Mouse (Mus musculus): ENCODE results near the gene Gm11937.
"Not testable (repeated sequence)": the region's sequence is repeated elsewhere in the genome, so short reads cannot be mapped to it uniquely, and the experiment has no call there.

The Gm11937 gene

GRCm38 (mm10) chr11:99610089-99610488, at the start of gene Gm11937:
TSS of gene Gm11937 (minus strand) at chr11:99610189.
- DNase-seq (ENCODE audit: low spot score): not testable (repeated sequence)

- no peak for DNase-seq (ENCODE audit: low spot score)
Measured at GRCm38 (mm10) chr11:99659256-99659655, 49.3 kb upstream of the Gm11937 start.

- not testable (repeated sequence) for DNase-seq (ENCODE audit: low spot score)
Measured at GRCm38 (mm10) chr11:99658467-99659010, 48.5 kb upstream of the Gm11937 start, which contains the start of gene Gm11563. TSS of gene Gm11563 (minus strand) at chr11:99658960.

- DNase-seq (ENCODE audit: low spot score): no peak
Measured at GRCm38 (mm10) chr11:99657051-99657450, 47.1 kb upstream of the Gm11937 start.

GRCm38 (mm10) chr11:99650136-99650535, 40.1 kb upstream of the Gm11937 start, which contains the start of gene Gm11555:
TSS of gene Gm11555 (minus strand) at chr11:99650236.
- no peak for DNase-seq (ENCODE audit: low spot score)

GRCm38 (mm10) chr11:99646444-99646843, 36.5 kb upstream of the Gm11937 start:
- no peak for DNase-seq (ENCODE audit: low spot score)

GRCm38 (mm10) chr11:99644351-99644750, 34.4 kb upstream of the Gm11937 start:
- no peak for DNase-seq (ENCODE audit: low spot score)

- DNase-seq (ENCODE audit: low spot score): not testable (repeated sequence)
Measured at GRCm38 (mm10) chr11:99643635-99644139, 33.7 kb upstream of the Gm11937 start, which contains the start of gene Krtap4-7. TSS of gene Krtap4-7 (minus strand) at chr11:99644089.

- no peak for DNase-seq (ENCODE audit: low spot score)
Measured at GRCm38 (mm10) chr11:99640926-99641325, 30.9 kb upstream of the Gm11937 start.

GRCm38 (mm10) chr11:99637086-99637485, 27.1 kb upstream of the Gm11937 start:
- DNase-seq (ENCODE audit: low spot score): no peak

GRCm38 (mm10) chr11:99634653-99635134, 24.7 kb upstream of the Gm11937 start, which contains the start of gene Krtap4-2:
TSS of gene Krtap4-2 (minus strand) at chr11:99635084.
- no peak for DNase-seq (ENCODE audit: low spot score)

- DNase-seq (ENCODE audit: low spot score): no peak
Measured at GRCm38 (mm10) chr11:99633293-99633692, 23.3 kb upstream of the Gm11937 start.

- no peak for DNase-seq (ENCODE audit: low spot score)
Measured at GRCm38 (mm10) chr11:99630890-99631289, 20.9 kb upstream of the Gm11937 start.

- no peak for DNase-seq (ENCODE audit: low spot score)
Measured at GRCm38 (mm10) chr11:99628138-99628537, 18.1 kb upstream of the Gm11937 start, which contains the start of gene Krtap4-1. TSS of gene Krtap4-1 (minus strand) at chr11:99628238.

- no peak for DNase-seq (ENCODE audit: low spot score)
Measured at GRCm38 (mm10) chr11:99620335-99620734, 10.3 kb upstream of the Gm11937 start, which contains the start of gene Gm11562. TSS of gene Gm11562 (minus strand) at chr11:99620435.

- DNase-seq (ENCODE audit: low spot score): no peak
Measured at GRCm38 (mm10) chr11:99614796-99615363, 4.9 kb upstream of the Gm11937 start, which contains the start of gene Krtap2-4. TSS of gene Krtap2-4 (minus strand) at chr11:99614846.

- DNase-seq (ENCODE audit: low spot score): no peak
Measured at GRCm38 (mm10) chr11:99609126-99609525, 863 bp downstream of the Gm11937 start.

GRCm38 (mm10) chr11:99603208-99603607, 6.8 kb downstream of the Gm11937 start, which contains the start of gene Gm11938:
TSS of gene Gm11938 (minus strand) at chr11:99603308.
- DNase-seq (ENCODE audit: low spot score): not testable (repeated sequence)

- DNase-seq (ENCODE audit: low spot score): not testable (repeated sequence)
Measured at GRCm38 (mm10) chr11:99597742-99598141, 12.2 kb downstream of the Gm11937 start, which contains the start of gene Krtap9-3. TSS of gene Krtap9-3 (minus strand) at chr11:99598105.

- no peak for DNase-seq (ENCODE audit: low spot score)
Measured at GRCm38 (mm10) chr11:99590981-99591380, 19.0 kb downstream of the Gm11937 start, which contains the start of gene Krtap1-3. TSS of gene Krtap1-3 (minus strand) at chr11:99591339.

GRCm38 (mm10) chr11:99585096-99585495, 24.9 kb downstream of the Gm11937 start:
- no peak for DNase-seq (ENCODE audit: low spot score)

GRCm38 (mm10) chr11:99583245-99583704, 26.7 kb downstream of the Gm11937 start, which contains the start of gene Krtap1-4:
TSS of gene Krtap1-4 (minus strand) at chr11:99583654.
- no peak for DNase-seq (ENCODE audit: low spot score)

Measured in ovary, postnatal 36 days (tissue).